Mouse (Mus musculus) liver, adult (tissue): ENCODE data around the gene Rnf40.

ENCODE experiments used
- GATA4 ChIP-seq: IDR thresholded peaks from 2 replicates; pipeline ENCODE4 v1.6.1; 2014; ENCODE audit warnings: mild to moderate bottlenecking, low read length; ENCODE audit not compliant: insufficient replicate concordance

The Rnf40 gene

GRCm38 (mm10) chr7:127626039-127626438 lies 37.5 kb downstream of the Rnf40 start:
- no peak for TF ChIP-seq GATA4

DNA sequence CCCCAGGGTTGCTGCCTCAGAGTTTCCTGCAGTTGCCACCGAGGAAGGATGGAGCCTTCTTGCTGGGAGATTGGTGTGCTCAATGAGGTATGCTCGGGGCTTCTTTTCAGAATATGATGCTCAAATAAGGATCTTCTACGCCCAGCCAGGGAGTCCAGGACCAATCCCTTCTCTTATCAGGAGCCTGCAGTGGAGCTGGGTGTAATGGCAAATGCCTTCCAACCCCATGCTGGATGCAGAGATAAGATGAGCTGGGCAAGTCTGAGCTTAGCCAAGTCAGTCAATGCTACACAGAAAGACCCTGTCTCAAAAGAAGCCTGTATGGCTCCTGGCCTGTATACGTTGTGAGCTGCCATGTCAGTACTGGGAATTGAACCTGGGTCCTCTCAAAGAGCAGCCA lies 37.9 kb downstream of the Rnf40 start:
- no peak for TF ChIP-seq GATA4

GRCm38 (mm10) chr7:127628646-127629045 lies 40.1 kb downstream of the Rnf40 start:
- TF ChIP-seq GATA4: no peak

DNA sequence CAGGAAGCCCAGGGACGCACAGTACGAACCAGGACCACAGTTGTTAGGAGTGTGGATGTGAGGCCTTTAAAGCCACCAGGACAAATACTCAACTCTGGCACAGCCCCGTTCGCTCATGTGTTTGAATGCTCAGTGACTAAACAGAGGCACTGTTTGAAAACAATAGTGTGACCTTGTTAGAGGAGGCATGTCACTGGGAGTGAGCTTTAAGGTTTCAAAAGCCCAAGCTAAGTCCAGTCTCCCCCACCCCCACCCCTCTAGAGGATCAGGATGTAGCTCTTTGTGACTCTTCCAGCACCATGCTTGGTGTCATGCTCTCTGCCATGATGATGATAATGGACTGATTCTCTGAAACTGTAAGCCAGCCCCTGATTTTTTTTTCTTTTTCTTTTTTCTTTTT lies 42.8 kb downstream of the Rnf40 start:
- TF ChIP-seq GATA4: no peak

DNA sequence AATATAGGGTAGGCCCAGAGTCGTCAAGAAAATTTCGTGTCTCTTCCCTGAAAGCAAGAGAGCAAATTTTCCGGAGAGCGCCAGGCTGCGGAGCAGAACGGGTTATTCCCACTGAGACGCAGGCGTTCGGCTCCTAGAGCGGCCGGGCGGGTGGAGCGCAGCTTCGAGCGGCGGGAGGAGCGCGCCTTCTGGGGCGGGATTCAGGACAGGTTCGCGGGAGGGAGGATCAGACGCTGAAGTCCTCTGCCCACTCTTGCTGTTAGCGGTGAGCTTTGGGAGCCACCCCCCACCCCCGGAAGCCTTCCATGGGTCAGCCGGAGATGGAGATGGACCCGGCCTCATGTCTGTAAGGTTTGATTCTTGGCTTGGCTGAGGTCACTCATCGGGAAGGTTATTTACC lies 48.4 kb downstream of the Rnf40 start:
- no peak; the same call in 1 of the 2 replicates for TF ChIP-seq GATA4

- TF ChIP-seq GATA4: no peak
Observed at GRCm38 (mm10) chr7:127641260-127641659, 52.7 kb downstream of the Rnf40 start.

DNA sequence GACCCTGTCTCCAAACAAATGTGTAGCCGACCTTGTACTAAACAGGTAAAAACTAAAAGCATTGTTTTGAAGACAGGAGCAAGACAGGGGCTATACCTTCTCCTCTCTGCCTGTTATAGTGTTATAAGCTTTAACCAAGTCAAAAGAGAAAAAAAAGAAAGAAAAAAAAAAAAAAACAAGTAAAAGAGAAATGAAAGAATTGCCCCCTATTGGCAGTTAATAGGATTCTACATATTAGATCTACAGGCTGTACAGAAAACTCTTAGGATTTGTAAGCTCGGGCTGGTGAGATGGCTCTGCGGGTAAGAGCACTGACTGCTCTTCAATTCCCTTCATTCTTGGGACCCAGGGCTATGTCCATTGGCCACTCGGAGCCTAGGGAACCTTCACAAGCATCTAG lies 53.7 kb downstream of the Rnf40 start:
- TF ChIP-seq GATA4: no peak

- no peak for TF ChIP-seq GATA4
Observed at GRCm38 (mm10) chr7:127646363-127646762, 57.8 kb downstream of the Rnf40 start.

DNA sequence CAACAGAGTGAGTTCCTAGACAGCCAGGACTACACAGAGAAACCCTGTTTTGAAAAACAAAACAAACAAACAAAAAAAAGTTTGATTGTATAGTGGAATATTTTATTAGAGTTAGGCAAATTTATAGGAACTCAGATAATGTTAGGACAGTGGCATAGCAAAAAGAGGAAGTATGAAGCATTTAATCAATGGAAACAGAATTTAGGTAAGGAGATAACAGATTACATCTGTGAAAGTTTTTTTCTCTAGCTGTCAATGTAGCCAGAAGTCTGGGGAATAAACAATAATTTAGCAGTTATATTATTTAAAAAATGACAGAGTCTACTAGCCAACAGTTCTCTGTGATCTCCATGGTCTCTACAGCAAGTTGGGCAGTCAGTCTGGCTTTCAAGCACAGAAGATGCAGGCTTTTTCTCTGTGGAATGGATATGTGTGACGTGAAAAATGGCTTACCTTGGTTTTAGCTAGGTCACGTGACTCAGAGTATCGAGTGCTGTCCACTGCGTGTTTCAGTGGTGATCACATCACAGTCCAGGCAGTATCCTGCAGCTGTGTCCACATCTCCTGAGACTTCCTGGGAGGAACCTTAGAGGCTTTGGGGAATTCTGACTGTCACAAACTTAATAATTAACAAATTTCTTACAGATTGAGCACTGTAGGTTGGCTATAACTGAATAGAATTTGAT lies 60.1 kb downstream of the Rnf40 start:
- no peak for TF ChIP-seq GATA4

- TF ChIP-seq GATA4: no peak
Observed at GRCm38 (mm10) chr7:127649206-127649605, 60.6 kb downstream of the Rnf40 start.

- no peak for TF ChIP-seq GATA4
Observed at GRCm38 (mm10) chr7:127651624-127652023, 63.1 kb downstream of the Rnf40 start.

DNA sequence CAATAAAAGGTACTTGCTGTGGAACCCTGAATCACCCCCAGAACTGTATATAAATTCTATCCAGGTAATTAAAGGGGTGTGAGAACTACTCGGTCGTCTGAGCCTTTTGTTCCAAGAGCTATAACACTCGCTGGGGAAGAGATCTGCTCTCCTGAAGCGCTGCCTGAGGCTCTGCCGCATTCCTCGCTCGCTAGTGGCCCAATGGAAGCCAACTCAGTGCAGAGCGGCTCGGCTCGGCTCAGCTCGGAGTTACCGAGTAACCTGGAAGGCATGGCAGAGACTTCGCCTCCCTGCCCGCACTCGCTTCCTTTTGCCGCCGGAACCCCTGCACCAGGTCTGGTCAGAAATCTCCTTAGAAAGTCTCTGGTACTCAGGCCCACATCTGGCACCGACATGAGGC lies 63.5 kb downstream of the Rnf40 start:
- TF ChIP-seq GATA4: no peak

GRCm38 (mm10) chr7:127654318-127654717 lies 65.8 kb downstream of the Rnf40 start:
- TF ChIP-seq GATA4: no peak
